Mouse (Mus musculus) mouse trophoblast stem cell (cell line): ENCODE results near the gene Slc36a4.

Source experiments
- in situ Hi-C, 2 experiments: fragments of 300-500 bp; cut with MseI, MboI; formaldehyde crosslinking; loops; 2 replicates in 1 of 2; 3 replicates in 1 of 2; pipeline ENCODE4 v1.15.1; 2025

The Slc36a4 gene

DNA sequence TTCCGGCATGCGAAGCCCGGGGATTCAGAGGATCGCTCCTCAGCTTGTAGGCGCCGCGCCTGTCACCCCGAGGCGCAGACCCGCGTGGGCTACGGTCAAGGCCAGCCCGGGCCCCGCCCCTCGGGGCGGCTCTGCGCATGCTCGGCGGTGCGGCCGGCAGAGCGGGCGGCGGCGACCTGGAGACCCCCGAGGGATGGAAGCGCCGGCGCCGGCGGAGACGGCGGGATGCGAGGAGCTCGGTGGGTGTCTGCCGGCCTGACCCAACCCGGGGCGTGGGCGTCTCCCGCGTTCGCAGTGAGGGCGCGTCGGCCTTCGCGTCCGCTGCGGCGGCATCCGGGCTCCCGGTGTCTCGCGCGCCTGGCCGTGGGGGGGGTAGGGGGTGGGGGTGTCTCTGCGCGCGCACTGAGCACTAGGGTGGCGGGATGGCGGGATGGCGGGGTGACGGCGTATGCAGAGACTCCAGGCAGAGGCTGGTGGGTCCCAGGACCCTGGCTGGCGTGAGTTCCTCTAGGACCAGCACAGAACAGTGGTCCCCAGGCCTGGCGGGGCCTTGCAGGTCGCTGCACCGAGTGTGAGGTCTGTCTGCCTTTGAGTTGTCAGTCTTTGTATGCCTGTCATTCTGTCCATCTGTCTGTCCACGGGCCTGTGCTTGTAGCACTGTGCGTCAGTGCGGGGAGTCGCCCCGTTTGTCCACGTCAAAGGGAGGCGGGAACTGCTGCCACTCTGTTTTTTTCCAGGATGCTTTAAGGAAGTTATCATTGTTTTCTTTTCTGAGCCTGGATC is at the start of gene Slc36a4:
Gene Slc36a4 (plus strand): TSS at position 140 of the 783 bp plus-strand sequence.
- in situ Hi-C loops: no loop called here

GRCm38 (mm10) chr9:15664606-15665005 is 44.9 kb upstream of the Slc36a4 start:
- in situ Hi-C loops: no loop called here

GRCm38 (mm10) chr9:15669452-15669851 is 40.1 kb upstream of the Slc36a4 start:
- in situ Hi-C loops: no loop called here

- in situ Hi-C loops: no loop called here
Observed at GRCm38 (mm10) chr9:15670002-15670527, 39.5 kb upstream of the Slc36a4 start.

DNA sequence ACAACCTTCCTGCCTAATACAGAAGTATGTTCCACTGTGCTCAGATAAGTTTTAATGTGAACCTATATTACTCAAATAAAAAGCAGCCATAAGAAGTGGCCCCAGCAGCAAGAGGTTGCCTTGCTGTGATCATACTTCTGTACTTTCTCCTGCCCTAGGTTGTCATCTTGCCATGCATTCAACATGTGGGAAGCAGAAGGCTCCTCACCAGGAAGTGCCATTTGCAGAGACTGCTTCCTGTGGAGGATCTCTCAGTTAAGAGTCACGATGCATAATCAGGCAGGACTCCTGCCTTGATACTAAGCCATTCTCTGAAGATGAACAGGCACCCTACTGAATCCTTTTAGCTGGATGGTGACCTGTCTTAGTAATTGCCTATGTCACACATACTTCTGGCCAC is 37.3 kb upstream of the Slc36a4 start:
- in situ Hi-C loops: no loop called here

DNA sequence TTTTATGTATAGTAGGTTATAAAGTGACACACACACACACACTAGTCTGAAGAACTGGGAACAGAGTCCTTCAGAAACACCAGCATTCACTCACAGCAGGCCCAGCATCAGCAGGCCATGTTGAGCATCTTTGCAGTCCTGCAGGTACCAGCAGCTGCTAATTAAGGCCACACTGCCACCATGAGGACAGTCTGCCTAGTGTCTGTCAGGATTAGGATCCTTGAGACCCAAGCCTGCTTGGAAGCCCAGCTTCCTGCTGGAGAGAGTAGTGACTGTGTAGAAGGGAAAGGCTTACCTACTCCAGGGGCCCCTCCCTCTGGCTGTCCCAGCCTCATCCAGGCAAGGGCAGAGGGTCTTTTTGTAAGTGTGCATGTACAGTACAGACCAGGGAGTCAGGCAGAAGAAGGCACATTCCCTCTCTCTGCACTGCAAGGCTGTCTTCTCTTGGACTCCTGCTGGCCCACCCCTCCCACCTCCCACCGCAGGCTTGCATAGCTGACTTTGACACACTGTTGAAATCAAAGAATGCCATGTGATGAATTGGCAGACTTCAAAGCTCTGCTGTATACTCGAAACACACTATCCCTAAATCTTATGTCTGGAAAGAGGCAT is 27.6 kb upstream of the Slc36a4 start:
- in situ Hi-C loops: loop anchor here (10.0 kb wide), 3 partner anchors 187 to 317 kb away; partner anchors contain the start of gene Smco4 (in 1 of the 2)

DNA sequence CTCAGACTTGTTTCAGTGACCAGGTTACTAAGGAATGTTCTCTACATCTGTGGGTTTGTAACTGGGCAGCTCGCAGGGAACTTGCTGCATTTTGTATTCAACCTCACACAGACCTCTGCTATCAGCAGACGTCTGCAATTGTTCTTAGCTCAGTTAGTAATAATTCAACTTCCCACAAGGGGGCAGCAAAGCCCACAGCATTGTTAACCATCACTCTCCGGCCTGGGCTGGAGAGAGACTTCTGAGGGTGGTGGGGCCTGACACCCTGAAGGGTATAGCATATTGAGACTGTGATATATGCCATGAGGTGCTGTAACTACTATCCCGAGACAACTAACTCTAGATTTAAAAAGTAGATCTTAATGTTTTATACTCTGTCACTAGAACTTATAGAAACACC is 24.3 kb upstream of the Slc36a4 start:
- in situ Hi-C loops: loop anchor here (10.0 kb wide), 3 partner anchors 190 to 320 kb away; partner anchors contain the start of gene Smco4 (in 1 of the 2)

DNA sequence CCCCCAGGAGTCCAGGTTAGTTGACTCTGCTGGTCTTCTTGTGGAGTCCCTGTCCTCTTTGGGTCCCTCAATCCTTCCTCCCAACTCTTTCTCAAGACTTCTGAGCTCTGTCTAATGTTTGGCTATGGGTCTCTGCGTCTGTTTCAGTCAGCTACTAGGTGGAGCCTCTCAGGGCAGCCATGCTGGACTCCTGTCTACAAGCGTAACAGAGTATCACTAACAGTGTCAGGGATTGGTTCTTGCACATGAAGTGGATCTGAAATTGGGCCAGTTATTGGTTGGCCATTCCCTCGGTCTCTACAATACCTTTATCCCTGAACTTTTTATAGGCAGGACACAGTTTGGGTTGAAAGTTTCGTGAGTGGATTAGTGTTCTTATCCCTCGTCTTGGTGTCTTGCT is 22.2 kb upstream of the Slc36a4 start:
- in situ Hi-C loops: loop anchor here (10.0 kb wide), 3 partner anchors 193 to 323 kb away; partner anchors contain the start of gene Smco4 (in 1 of the 2)

- in situ Hi-C loops: no loop called here
Observed at GRCm38 (mm10) chr9:15693847-15694246, 15.7 kb upstream of the Slc36a4 start.

GRCm38 (mm10) chr9:15694989-15695388 is 14.5 kb upstream of the Slc36a4 start:
- in situ Hi-C loops: no loop called here

GRCm38 (mm10) chr9:15705706-15706105 is 3.8 kb upstream of the Slc36a4 start:
- in situ Hi-C loops: no loop called here

GRCm38 (mm10) chr9:15708979-15709598 is 449 bp upstream of the Slc36a4 start:
- in situ Hi-C loops: no loop called here

- in situ Hi-C loops: no loop called here
Observed at GRCm38 (mm10) chr9:15710821-15711565, 1.5 kb downstream of the Slc36a4 start.

GRCm38 (mm10) chr9:15711676-15712075 is 2.1 kb downstream of the Slc36a4 start:
- in situ Hi-C loops: no loop called here

GRCm38 (mm10) chr9:15714792-15715191 is 5.3 kb downstream of the Slc36a4 start:
- in situ Hi-C loops: no loop called here

DNA sequence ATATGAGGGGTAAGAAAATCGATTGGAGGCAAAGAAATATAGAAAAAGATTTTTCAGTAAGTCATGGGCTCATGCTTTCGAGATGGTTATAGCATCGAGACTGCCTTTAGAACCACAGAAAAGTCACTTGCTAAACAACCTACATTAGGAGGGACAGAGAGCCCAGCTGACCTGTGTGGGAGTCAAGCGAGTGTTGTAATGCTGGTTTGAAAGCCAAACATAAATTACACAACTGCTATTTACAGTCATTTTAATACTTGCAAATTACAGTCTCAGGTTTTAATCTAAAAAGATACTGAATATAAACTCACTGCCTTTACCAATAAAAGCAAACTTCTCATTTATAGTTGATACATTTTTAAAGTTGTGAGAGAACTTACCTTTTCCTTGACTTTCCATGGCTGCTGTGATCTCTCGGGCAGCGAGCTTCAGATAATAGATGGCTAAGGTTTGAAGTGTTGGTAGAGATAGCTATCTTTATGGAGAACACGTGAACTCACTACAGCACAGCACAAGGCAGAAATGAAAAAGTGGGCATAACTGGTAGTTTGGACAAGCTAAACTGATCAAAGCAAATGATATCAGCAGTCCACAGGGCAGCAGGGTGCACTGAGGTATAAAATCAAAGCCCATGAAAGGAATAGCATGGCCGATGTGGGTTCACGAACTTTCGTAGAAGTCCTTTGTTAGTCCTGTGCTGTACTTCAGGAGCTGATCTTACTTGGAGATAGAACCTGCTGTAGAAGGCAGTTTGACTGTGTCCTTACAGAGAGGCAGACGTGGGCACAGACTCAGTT is 5.9 kb downstream of the Slc36a4 start:
- in situ Hi-C loops: no loop called here

DNA sequence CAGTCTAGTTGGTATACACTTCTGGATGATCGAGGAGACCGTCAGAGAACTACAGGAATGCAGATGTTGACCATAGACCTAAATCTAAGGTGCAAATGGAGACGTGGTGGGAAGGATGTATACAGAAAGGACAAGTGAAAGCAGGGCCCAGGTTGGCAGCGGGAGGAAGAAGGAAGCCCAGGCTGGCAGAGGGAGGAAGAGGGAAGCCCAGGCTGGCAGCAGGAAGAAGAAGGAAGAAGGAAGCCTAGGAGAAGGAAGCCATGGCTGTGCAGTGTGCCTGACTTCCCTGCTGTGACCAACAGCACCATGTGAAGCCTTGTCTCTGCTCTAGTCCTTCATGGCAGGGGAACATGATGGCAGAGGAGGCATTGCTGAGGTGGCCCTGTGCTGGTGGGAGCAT is 7.8 kb downstream of the Slc36a4 start:
- in situ Hi-C loops: no loop called here

- in situ Hi-C loops: no loop called here
Observed at GRCm38 (mm10) chr9:15718295-15718694, 8.8 kb downstream of the Slc36a4 start.

GRCm38 (mm10) chr9:15719594-15719993 is 10.1 kb downstream of the Slc36a4 start:
- in situ Hi-C loops: no loop called here

DNA sequence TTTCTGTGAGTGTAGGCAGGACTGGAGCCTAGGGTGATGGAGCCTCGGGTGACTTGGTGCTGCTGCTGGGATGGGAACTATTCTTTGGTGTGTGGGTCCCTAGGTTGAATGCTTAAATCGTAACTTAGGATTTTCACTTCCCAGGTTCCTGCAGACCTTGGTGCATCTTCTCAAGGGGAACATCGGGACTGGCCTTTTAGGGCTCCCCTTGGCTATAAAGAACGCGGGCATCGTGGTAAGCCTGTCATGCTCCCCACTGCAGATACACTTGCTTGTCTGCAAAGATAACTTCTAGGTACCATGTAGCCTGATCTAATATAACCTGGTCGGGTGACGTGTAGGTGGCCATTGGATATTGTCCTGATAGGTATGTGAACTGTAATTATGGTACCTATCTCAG is 11.0 kb downstream of the Slc36a4 start:
- in situ Hi-C loops: no loop called here
